Mouse (Mus musculus) lung, adult 2 months (tissue): ENCODE results near the gene Nars2.

Source experiments
- CTCF ChIP-seq: fragments of 200-500 bp; IDR thresholded peaks from 2 replicates; pipeline ENCODE4 v1.5.1; 2011; ENCODE audit warnings: mild to moderate bottlenecking, low read length, control low read depth; ENCODE audit not compliant: insufficient read depth
- POLR2A ChIP-seq: fragments of 200-500 bp; IDR thresholded peaks from 2 replicates; pipeline ENCODE4 v1.6.1; 2011; ENCODE audit warnings: low read depth, mild to moderate bottlenecking, control low read depth, low read length, borderline replicate concordance; ENCODE audit errors: extremely low read depth

DNA sequence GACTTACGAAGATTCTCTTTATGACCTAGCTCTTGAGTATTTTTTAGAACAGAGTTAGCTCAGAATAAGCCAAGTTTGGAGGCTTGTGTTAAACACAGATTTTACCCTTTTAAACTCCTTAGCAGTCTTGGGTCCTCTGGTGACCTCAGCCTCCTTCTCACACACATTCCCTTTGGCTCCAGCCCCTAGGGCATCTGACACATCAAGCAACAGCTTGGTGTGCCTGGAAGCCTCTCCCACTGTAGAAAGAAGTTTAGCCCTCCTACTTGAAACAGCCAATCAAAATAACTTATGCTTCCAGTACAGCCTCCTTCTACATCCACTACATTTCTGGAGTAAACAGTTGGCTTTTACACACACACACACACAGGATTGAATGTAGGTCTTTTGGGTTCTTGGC lies 132.9 kb downstream of the Nars2 start:
- TF ChIP-seq CTCF (no peak), POLR2A (no peak)
